Mouse (Mus musculus): ENCODE measurements around the gene Gm7298. TPM values are rescaled to one million over a fixed set of nuclear protein-coding genes. Genes with fewer than 3 reads are reported as not detected.
"Not testable (repeated sequence)": the region's sequence is repeated elsewhere in the genome, so short reads cannot be mapped to it uniquely, and the experiment has no call there.

Gene Gm7298
- total RNA-seq (2015): not detected in 2 replicates
- not detected in 2 replicates for total RNA-seq (2017)

- ATAC-seq (ENCODE audit: poor library complexity, severe bottlenecking): no peak
These were observed at the start of gene Gm7298 for GRCm38 (mm10) chr6:121732632-121733031. Gene Gm7298, plus strand, starts transcription at chr6:121732932.

GRCm38 (mm10) chr6:121828034-121828433 lies 95.3 kb downstream of the Gm7298 start:
- no peak for ATAC-seq (ENCODE audit: poor library complexity, severe bottlenecking)

- no peak for ATAC-seq (ENCODE audit: poor library complexity, severe bottlenecking)
These were observed 103.6 kb downstream of the Gm7298 start for GRCm38 (mm10) chr6:121836361-121836760.

- ATAC-seq (ENCODE audit: poor library complexity, severe bottlenecking): not testable (repeated sequence)
These were observed 105.5 kb downstream of the Gm7298 start, which contains the start of gene Mug1 for GRCm38 (mm10) chr6:121838271-121838670. Gene Mug1, plus strand, starts transcription at chr6:121838541.

Other genes with a start within 250 kb of the Gm7298 start
- not detected in 2 replicates for gene A2m, start 97.6 kb upstream of the Gm7298 start, total RNA-seq (2015)
- gene A2m, start 97.6 kb upstream of the Gm7298 start, total RNA-seq (2017): 0.08 TPM in 1 of 2 replicates, not detected in the other
- not detected in 2 replicates for gene Mug1, start 105.6 kb downstream of the Gm7298 start, total RNA-seq (2015)
- not detected in 2 replicates for gene Mug1, start 105.6 kb downstream of the Gm7298 start, total RNA-seq (2017)

Data from megakaryocyte, adult 5-6 weeks (primary cell).